Mouse (Mus musculus): ENCODE results near the gene Nbas.

Nbas gene

GRCm38 (mm10) chr12:13268826-13269449 lies at the start of gene Nbas:
TSS of gene Nbas (plus strand) at chr12:13269133.
- DNase-seq = peak; percentile 90

- DNase-seq = no peak
These were observed 26.5 kb upstream of the Nbas start for GRCm38 (mm10) chr12:13242453-13242852.

- peak; percentile 92 for DNase-seq
These were observed 20.0 kb upstream of the Nbas start, which contains the start of gene Ddx1 for GRCm38 (mm10) chr12:13248691-13249572. TSS of gene Ddx1 (minus strand) at chr12:13249213.

GRCm38 (mm10) chr12:13249573-13249919 lies 19.4 kb upstream of the Nbas start:
- DNase-seq = no peak

- DNase-seq = peak; percentile 26
These were observed 13.9 kb upstream of the Nbas start for GRCm38 (mm10) chr12:13255068-13255467.

- DNase-seq = no peak
These were observed 13.2 kb upstream of the Nbas start for GRCm38 (mm10) chr12:13255701-13256100.

GRCm38 (mm10) chr12:13268412-13268811 lies 521 bp upstream of the Nbas start:
- no peak for DNase-seq

GRCm38 (mm10) chr12:13269570-13270390 lies 847 bp downstream of the Nbas start:
- DNase-seq = no peak

GRCm38 (mm10) chr12:13291453-13291852 lies 22.5 kb downstream of the Nbas start:
- DNase-seq = no peak

GRCm38 (mm10) chr12:13293421-13293881 lies 24.5 kb downstream of the Nbas start:
- DNase-seq = peak; percentile 16

- DNase-seq = no peak
These were observed 34.1 kb downstream of the Nbas start for GRCm38 (mm10) chr12:13303037-13303436.

GRCm38 (mm10) chr12:13313966-13314365 lies 45.0 kb downstream of the Nbas start:
- no peak for DNase-seq

GRCm38 (mm10) chr12:13314384-13314783 lies 45.5 kb downstream of the Nbas start:
- no peak for DNase-seq

- DNase-seq = no peak
These were observed 46.1 kb downstream of the Nbas start for GRCm38 (mm10) chr12:13315081-13315480.

GRCm38 (mm10) chr12:13342535-13342934 lies 73.6 kb downstream of the Nbas start:
- DNase-seq = no peak

GRCm38 (mm10) chr12:13356201-13356600 lies 87.3 kb downstream of the Nbas start:
- DNase-seq = no peak

GRCm38 (mm10) chr12:13356769-13357168 lies 87.8 kb downstream of the Nbas start:
- DNase-seq = no peak

GRCm38 (mm10) chr12:13357229-13357628 lies 88.3 kb downstream of the Nbas start:
- DNase-seq = no peak

GRCm38 (mm10) chr12:13358849-13359248 lies 89.9 kb downstream of the Nbas start:
- no peak for DNase-seq

- DNase-seq = no peak
These were observed 91.4 kb downstream of the Nbas start for GRCm38 (mm10) chr12:13360183-13360811.

- no peak for DNase-seq
These were observed 112.6 kb downstream of the Nbas start for GRCm38 (mm10) chr12:13381580-13381979.

GRCm38 (mm10) chr12:13382046-13382445 lies 113.1 kb downstream of the Nbas start:
- DNase-seq = no peak

- DNase-seq = peak; percentile 27
These were observed 120.7 kb downstream of the Nbas start for GRCm38 (mm10) chr12:13389644-13390043.
